Mouse (Mus musculus): ENCODE data around the gene Mbnl2.

The Mbnl2 gene

DNA sequence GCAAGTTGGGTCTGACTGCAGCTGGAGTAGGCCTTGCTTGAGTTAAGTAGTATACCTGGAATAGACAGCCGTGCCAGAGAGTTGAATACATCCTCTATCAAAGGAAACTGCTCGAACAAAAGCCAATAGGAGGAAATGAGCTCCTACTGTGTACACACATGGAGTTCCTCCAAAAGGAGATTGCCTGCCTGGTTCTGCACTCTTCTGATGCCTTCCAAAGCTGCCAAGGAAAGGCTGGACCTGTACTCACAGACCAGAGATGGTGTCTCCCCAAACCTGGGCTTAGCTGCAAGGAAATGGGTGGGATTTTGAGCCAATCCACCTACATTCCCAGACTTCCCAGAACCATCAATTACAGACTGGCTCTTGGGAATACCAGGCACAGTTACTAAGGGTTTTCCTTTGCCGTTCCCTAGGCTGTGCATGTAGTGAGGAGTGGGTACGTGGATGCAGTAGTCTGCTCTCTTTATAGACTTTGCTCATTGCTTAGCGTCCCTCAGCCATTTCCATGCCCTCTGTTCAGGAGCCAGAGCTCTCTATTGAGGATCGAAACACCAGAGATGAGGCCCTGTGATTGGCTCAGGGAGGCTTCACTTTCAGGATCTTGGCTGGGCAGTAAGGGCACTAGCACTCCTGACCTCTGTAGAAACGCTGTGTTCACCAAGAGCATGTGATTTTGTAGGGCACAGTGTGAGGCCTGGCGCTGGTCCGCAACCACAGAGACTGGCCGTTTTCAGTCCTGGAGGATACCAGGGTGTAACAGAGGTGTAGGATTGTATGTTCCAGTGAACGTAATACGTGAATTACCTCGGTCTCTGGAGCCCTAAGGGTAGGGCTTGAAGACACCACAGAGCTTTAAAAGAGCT is 20.1 kb downstream of the Mbnl2 start:
- peak; percentile 40 for ATAC-seq (ENCODE audit: insufficient number of reproducible peaks, low FRiP score, low TSS enrichment)

GRCm38 (mm10) chr14:120296231-120297006 is 20.9 kb downstream of the Mbnl2 start:
- peak; percentile 12; the same call in 1 of the 2 replicates for ATAC-seq (ENCODE audit: insufficient number of reproducible peaks, low FRiP score, low TSS enrichment)

DNA sequence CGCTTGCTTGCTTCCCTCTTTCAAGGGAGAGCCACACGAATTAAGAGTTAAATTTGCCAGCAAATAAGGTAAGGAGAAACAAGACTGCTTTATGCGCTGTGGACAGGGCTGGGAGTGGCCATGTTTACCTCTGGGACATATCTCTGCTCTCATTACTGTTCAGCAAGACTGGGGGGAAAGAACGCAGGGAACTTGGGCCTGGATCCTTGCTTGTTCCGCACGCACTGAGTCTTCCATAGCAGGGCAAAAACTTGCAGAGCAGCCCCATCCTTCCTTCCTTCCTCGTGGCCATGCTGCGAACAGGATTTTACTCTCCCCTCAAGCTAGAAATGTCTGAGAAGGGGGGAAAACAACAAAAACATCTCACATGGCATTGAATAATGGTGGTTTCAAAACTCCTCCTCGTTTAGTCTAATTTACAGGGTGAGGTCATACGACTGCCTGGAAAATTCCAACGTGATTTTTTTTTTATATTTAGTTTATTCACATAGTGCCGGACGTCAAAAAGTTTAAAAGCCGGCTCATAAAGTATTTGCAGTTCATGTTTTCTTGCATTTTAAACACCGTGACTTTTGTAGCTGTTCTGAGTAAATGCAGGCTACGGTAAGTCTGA is 21.8 kb downstream of the Mbnl2 start:
- no peak for ATAC-seq (ENCODE audit: insufficient number of reproducible peaks, low FRiP score, low TSS enrichment)

- no peak for ATAC-seq (ENCODE audit: insufficient number of reproducible peaks, low FRiP score, low TSS enrichment)
Measured at GRCm38 (mm10) chr14:120297833-120298232, 22.4 kb downstream of the Mbnl2 start.

- no peak for ATAC-seq (ENCODE audit: insufficient number of reproducible peaks, low FRiP score, low TSS enrichment)
Measured at GRCm38 (mm10) chr14:120298439-120298838, 23.0 kb downstream of the Mbnl2 start.

- no peak for ATAC-seq (ENCODE audit: insufficient number of reproducible peaks, low FRiP score, low TSS enrichment)
Measured at GRCm38 (mm10) chr14:120299716-120300115, 24.2 kb downstream of the Mbnl2 start.

GRCm38 (mm10) chr14:120300191-120300590 is 24.7 kb downstream of the Mbnl2 start:
- no peak for ATAC-seq (ENCODE audit: insufficient number of reproducible peaks, low FRiP score, low TSS enrichment)

DNA sequence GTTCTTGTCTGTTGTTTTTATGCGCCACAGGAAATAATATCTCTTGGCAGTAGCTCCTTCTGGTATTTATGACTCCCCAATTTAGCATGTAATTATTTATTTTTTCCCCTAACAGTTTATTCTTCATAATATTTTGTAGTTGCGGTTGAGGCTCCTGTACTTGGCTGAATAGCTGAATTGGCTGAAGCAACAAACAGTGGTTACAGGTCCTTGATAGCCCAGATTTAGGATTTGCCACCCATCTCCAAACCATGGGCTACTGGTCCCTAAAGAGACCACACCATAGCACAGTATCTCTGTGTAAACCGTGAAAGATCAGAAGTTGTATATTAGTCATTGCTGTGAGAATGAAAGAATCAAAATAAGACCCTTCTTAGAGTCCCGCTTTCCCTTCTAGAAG is 25.3 kb downstream of the Mbnl2 start:
- no peak for ATAC-seq (ENCODE audit: insufficient number of reproducible peaks, low FRiP score, low TSS enrichment)

DNA sequence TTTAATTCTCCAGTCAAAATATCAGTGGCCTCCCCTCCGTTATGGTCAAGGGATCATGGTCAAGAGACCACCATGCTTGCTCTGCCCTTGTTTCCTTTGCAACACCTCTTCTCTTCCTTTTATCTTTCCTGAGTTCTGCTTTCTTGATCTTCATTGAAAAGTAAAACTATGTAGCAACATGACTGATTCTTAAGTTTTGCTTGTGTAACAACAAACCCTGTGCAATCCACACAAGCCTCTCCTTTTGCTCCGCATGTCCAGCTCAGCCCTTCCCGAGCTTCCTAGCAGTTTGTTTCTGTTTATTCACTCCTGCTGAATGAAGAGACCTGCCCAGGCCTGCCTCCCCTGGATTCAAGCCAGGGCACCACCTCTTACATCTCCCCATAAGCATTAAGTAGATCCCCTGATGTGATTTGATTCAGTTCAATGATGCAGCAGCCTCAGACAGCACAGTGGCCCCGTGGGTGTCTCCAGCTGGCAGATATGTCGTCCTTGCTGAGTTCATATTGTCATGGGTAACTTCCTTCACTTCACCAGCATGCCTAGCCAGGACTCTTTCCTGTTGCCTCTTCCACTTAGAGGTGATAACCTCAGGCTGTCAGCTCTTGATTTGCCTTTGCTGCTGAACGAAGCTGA is 27.6 kb downstream of the Mbnl2 start:
- ATAC-seq (ENCODE audit: insufficient number of reproducible peaks, low FRiP score, low TSS enrichment) = peak; percentile 47

DNA sequence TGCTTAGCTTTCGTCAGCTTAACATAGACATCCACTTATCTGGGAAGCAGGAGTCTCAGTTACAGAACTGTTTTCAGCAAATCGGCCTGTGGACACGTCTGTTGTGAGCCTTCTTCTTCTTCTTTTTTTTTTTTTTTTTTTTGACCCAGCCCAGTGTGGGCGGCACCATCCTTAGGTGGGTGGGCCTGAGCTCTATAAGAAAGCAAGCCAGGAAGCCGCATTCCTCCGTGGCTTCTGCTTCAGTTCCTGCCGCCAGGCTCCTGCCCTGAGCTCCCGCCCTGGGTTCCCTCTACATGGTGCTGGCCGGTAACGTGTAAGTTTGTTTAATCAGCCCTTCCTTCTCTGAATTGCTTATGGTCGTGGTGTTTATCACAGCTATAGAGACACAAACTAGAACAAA is 30.8 kb downstream of the Mbnl2 start:
- ATAC-seq (ENCODE audit: insufficient number of reproducible peaks, low FRiP score, low TSS enrichment) = no peak

DNA sequence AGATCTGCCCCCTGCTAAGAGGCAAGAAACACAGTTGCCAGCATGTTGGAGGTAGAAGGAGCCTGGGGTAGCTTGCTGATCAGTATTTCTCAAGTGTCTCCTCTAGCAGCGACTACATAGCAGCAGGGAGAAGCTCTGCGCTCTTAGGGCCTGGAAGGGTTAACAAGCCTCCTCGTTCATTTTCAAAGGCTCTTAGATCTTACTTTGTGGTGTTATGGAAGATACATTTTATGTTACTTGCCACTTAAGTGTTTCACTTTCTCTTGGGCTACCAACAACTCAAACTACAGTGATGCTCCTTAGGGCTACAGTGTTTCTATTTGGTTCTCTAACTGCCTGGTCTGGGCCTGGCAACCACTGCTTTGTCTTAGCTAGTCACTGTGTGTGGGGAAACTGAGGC is 31.9 kb downstream of the Mbnl2 start:
- ATAC-seq (ENCODE audit: insufficient number of reproducible peaks, low FRiP score, low TSS enrichment) = no peak

GRCm38 (mm10) chr14:120307963-120308362 is 32.5 kb downstream of the Mbnl2 start:
- ATAC-seq (ENCODE audit: insufficient number of reproducible peaks, low FRiP score, low TSS enrichment) = no peak

DNA sequence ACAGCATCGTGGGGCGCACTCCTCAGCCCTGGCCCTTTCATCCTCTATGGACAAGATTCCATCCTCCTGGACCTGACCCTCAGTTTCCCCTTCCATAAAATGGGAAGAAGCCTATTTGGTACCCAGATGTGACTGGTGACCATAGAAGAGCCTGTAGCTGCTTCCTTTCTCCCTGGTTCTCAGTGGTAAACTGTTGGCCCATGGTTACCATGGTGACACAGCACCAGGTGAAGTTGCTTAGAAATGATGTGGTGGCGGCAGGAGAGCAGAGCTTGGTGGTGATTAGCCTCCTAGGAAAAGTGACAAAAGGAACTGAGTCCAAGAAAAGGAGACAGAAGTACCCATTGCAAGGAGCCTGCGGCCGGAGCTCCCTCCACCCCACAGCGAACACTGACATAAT is 34.2 kb downstream of the Mbnl2 start:
- ATAC-seq (ENCODE audit: insufficient number of reproducible peaks, low FRiP score, low TSS enrichment) = no peak

DNA sequence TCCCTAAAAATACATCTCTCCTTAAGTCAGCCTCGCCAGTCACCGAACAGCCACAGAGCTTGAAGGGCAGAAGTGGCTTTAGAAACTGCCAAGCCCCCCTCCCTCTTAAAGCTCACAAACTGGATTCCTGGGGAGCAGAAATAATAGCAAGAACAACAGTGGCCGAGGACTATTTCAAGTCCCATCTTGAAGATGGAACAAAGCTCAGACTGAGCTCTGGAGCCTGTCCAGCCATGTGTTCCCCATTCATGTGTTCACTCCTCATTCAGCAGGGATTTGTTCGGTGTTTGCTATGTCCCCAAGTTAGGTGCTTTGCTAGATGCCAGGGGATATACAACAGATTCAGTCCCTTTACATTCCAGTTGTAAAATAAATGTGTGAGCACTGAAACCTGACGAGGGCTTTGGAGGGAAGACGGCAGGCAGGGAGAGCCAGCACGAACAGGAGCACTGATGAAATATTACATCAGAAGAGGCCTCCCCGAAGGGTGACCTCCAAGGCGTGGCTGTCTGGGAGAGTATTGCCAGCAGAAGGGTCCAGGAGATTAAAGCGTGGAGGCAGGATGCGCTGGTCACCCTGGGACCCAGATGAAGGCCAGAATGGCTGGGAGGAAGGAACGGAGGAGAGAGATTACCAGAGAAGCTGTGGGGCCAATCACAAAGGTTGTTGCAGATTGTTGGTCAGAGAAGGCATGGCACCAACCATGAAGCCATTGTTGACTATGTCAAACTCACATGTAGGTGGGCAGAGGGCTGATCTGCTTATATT is 36.0 kb downstream of the Mbnl2 start:
- ATAC-seq (ENCODE audit: insufficient number of reproducible peaks, low FRiP score, low TSS enrichment) = no peak

- no peak; the same call in 1 of the 2 replicates for ATAC-seq (ENCODE audit: insufficient number of reproducible peaks, low FRiP score, low TSS enrichment)
Measured at GRCm38 (mm10) chr14:120312661-120313406, 37.4 kb downstream of the Mbnl2 start.

DNA sequence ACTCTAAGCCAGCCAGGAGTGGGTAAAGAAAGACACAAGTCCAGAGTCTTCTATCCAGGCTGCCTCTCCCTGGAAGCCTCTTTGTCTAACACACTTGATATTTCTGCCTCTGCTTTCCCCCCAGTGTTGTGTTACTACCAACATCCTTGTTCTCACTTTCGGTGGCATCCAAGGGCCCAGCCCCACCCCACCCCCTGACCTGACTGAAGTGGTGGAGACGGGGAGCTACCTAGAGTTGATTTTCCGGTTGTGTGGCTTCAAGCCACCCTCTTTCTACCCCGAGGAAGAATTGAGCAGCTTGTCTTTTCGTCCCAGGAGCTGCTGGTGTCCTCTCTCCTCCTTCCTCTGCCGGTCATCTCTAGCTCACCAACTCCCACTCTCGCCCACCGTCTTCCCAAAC is 38.0 kb downstream of the Mbnl2 start:
- ATAC-seq (ENCODE audit: insufficient number of reproducible peaks, low FRiP score, low TSS enrichment) = no peak

- ATAC-seq (ENCODE audit: insufficient number of reproducible peaks, low FRiP score, low TSS enrichment) = no peak
Measured at GRCm38 (mm10) chr14:120315721-120316120, 40.3 kb downstream of the Mbnl2 start.

GRCm38 (mm10) chr14:120318326-120318935 is 43.0 kb downstream of the Mbnl2 start:
- no peak for ATAC-seq (ENCODE audit: insufficient number of reproducible peaks, low FRiP score, low TSS enrichment)
